Mouse (Mus musculus): ENCODE data around the gene B3glct.

The B3glct gene

GRCm38 (mm10) chr5:149663417-149663816 is 14.6 kb upstream of the B3glct start:
- no peak for DNase-seq (ENCODE audit: low spot score)

GRCm38 (mm10) chr5:149677196-149677595 is 834 bp upstream of the B3glct start:
- DNase-seq (ENCODE audit: low spot score) = no peak

GRCm38 (mm10) chr5:149678990-149679348 is 939 bp downstream of the B3glct start:
- DNase-seq (ENCODE audit: low spot score) = no peak

GRCm38 (mm10) chr5:149679362-149679761 is 1.3 kb downstream of the B3glct start:
- DNase-seq (ENCODE audit: low spot score) = no peak

GRCm38 (mm10) chr5:149679886-149680285 is 1.9 kb downstream of the B3glct start:
- no peak for DNase-seq (ENCODE audit: low spot score)

GRCm38 (mm10) chr5:149680946-149681345 is 2.9 kb downstream of the B3glct start:
- DNase-seq (ENCODE audit: low spot score) = no peak

GRCm38 (mm10) chr5:149689860-149690259 is 11.8 kb downstream of the B3glct start:
- no peak for DNase-seq (ENCODE audit: low spot score)

GRCm38 (mm10) chr5:149692548-149692947 is 14.5 kb downstream of the B3glct start:
- DNase-seq (ENCODE audit: low spot score) = no peak

GRCm38 (mm10) chr5:149693200-149693599 is 15.2 kb downstream of the B3glct start:
- no peak for DNase-seq (ENCODE audit: low spot score)

GRCm38 (mm10) chr5:149693968-149694367 is 15.9 kb downstream of the B3glct start:
- no peak for DNase-seq (ENCODE audit: low spot score)

- DNase-seq (ENCODE audit: low spot score) = no peak
These were observed 17.2 kb downstream of the B3glct start for GRCm38 (mm10) chr5:149695077-149695750.

GRCm38 (mm10) chr5:149702770-149703169 is 24.7 kb downstream of the B3glct start:
- DNase-seq (ENCODE audit: low spot score) = no peak

GRCm38 (mm10) chr5:149711545-149711944 is 33.5 kb downstream of the B3glct start:
- DNase-seq (ENCODE audit: low spot score) = no peak

- DNase-seq (ENCODE audit: low spot score) = peak; percentile 53
These were observed 35.2 kb downstream of the B3glct start for GRCm38 (mm10) chr5:149713170-149713774.

GRCm38 (mm10) chr5:149713834-149714233 is 35.8 kb downstream of the B3glct start:
- no peak for DNase-seq (ENCODE audit: low spot score)

GRCm38 (mm10) chr5:149715571-149716328 is 37.7 kb downstream of the B3glct start:
- no peak for DNase-seq (ENCODE audit: low spot score)

GRCm38 (mm10) chr5:149716329-149716690 is 38.3 kb downstream of the B3glct start:
- no peak for DNase-seq (ENCODE audit: low spot score)

GRCm38 (mm10) chr5:149731776-149732175 is 53.7 kb downstream of the B3glct start:
- DNase-seq (ENCODE audit: low spot score) = no peak

GRCm38 (mm10) chr5:149737210-149737609 is 59.2 kb downstream of the B3glct start:
- no peak for DNase-seq (ENCODE audit: low spot score)

GRCm38 (mm10) chr5:149740145-149740544 is 62.1 kb downstream of the B3glct start:
- DNase-seq (ENCODE audit: low spot score) = no peak

- no peak for DNase-seq (ENCODE audit: low spot score)
These were observed 62.7 kb downstream of the B3glct start for GRCm38 (mm10) chr5:149740703-149741102.

GRCm38 (mm10) chr5:149742286-149742685 is 64.3 kb downstream of the B3glct start:
- DNase-seq (ENCODE audit: low spot score) = no peak

GRCm38 (mm10) chr5:149745079-149745478 is 67.0 kb downstream of the B3glct start:
- DNase-seq (ENCODE audit: low spot score) = no peak
